Mouse (Mus musculus): ENCODE measurements at regions not wholly inside any gene's neighbourhood (a gene's known extent, or its start where the extent isn't known, plus 50 kb on each side); places are given as distances from the start of the nearest gene placed in this dataset.

GRCm38 (mm10) chr14:104824926-104825325 lies 302.5 kb upstream of the Rnf219 start:
- H3K4me1 ChIP-seq (ENCODE audit: control insufficient read depth in 2 of 2, insufficient read depth in 2 of 2, low read length in 2 of 2): no peaks in the 10 kb centered on the region
- no peaks in the 10 kb centered on the region for H3K27me3 ChIP-seq (ENCODE audit: control insufficient read depth, insufficient read depth, low read length)
- WGBS: 54% methylated on average over 1 of the region's 1 CpGs

GRCm38 (mm10) chr14:104824224-104824623 lies 301.8 kb upstream of the Rnf219 start:
- 73% methylated on average over 1 of the region's 1 CpGs for WGBS
- H3K9me3 ChIP-seq (ENCODE audit: control insufficient read depth, low read length): no peaks in the 10 kb centered on the region
- no peak for ATAC-seq (ENCODE audit: insufficient number of reproducible peaks, insufficient read depth, low FRiP score, low read depth)
- no peak overlapping the region for H3K9ac ChIP-seq (ENCODE audit: low read length)
- no peak overlapping the region for H3K4me2 ChIP-seq (ENCODE audit: low read length)
- no peak overlapping the region for H3K27ac ChIP-seq (replicated peaks in 1 of 2; ENCODE audit: control insufficient read depth in 1 of 2, insufficient read depth in 1 of 2, low read depth in 2 of 2, low read length in 2 of 2)
- H3K4me1 ChIP-seq (ENCODE audit: control insufficient read depth in 2 of 2, insufficient read depth in 2 of 2, low read length in 2 of 2): no peaks in the 10 kb centered on the region
- no peaks in the 10 kb centered on the region for H3K36me3 ChIP-seq (ENCODE audit: control insufficient read depth, insufficient read depth, low read length)
- H3K4me3 ChIP-seq (ENCODE audit: control insufficient read depth in 1 of 2, insufficient read depth in 1 of 2, low read depth in 1 of 2, low read length in 2 of 2): no peak overlapping the region
- H3K27me3 ChIP-seq (ENCODE audit: control insufficient read depth, insufficient read depth, low read length): no peaks in the 10 kb centered on the region

More at GRCm38 (mm10) chr14:104824926-104825325, 302.5 kb upstream of the Rnf219 start:
- no peak overlapping the region for H3K27ac ChIP-seq (replicated peaks in 1 of 2; ENCODE audit: control insufficient read depth in 1 of 2, insufficient read depth in 1 of 2, low read depth in 2 of 2, low read length in 2 of 2)
- no peaks in the 10 kb centered on the region for H3K9me3 ChIP-seq (ENCODE audit: control insufficient read depth, low read length)
- H3K36me3 ChIP-seq (ENCODE audit: control insufficient read depth, insufficient read depth, low read length): no peaks in the 10 kb centered on the region
- H3K4me2 ChIP-seq (ENCODE audit: low read length): no peak overlapping the region
- ATAC-seq (ENCODE audit: insufficient number of reproducible peaks, insufficient read depth, low FRiP score, low read depth): no peak
- H3K9ac ChIP-seq (ENCODE audit: low read length): no peak overlapping the region
- no peak overlapping the region for H3K4me3 ChIP-seq (ENCODE audit: control insufficient read depth in 1 of 2, insufficient read depth in 1 of 2, low read depth in 1 of 2, low read length in 2 of 2)

GRCm38 (mm10) chr14:104821903-104822573 lies 299.6 kb upstream of the Rnf219 start:
- H3K4me3 ChIP-seq (ENCODE audit: control insufficient read depth in 1 of 2, insufficient read depth in 1 of 2, low read depth in 1 of 2, low read length in 2 of 2): no peak overlapping the region
- no peak overlapping the region for H3K4me2 ChIP-seq (ENCODE audit: low read length)
- H3K27ac ChIP-seq (replicated peaks in 1 of 2; ENCODE audit: control insufficient read depth in 1 of 2, insufficient read depth in 1 of 2, low read depth in 2 of 2, low read length in 2 of 2): no peak overlapping the region
- H3K36me3 ChIP-seq (ENCODE audit: control insufficient read depth, insufficient read depth, low read length): no peaks in the 10 kb centered on the region
- no peaks in the 10 kb centered on the region for H3K9me3 ChIP-seq (ENCODE audit: control insufficient read depth, low read length)
- no peak overlapping the region for H3K9ac ChIP-seq (ENCODE audit: low read length)
- WGBS: 84% methylated on average over 11 of the region's 11 CpGs
- H3K4me1 ChIP-seq (ENCODE audit: control insufficient read depth in 2 of 2, insufficient read depth in 2 of 2, low read length in 2 of 2): no peaks in the 10 kb centered on the region
- H3K27me3 ChIP-seq (ENCODE audit: control insufficient read depth, insufficient read depth, low read length): no peaks in the 10 kb centered on the region
- ATAC-seq (ENCODE audit: insufficient number of reproducible peaks, insufficient read depth, low FRiP score, low read depth): no peak

DNA sequence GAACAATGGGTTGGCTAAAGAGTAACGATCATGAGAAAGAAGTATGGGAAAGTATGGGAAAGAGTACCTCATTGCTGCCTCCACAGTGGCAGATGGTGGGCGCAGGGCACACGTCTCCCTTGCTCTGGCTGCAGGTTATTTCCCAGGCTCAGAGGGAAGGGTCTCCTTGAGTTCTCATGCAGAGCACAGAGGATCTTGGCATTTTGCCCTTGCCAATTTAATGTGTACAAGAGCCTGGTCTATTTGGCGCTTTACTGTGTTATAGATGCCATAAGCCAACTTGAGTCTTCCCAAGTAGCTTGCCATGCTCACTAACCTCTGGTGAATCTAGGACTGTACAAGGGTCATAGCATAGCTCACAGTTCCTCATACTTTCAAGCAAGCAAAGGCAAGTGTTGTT lies 296.7 kb upstream of the Rnf219 start:
- no peak overlapping the region for H3K9ac ChIP-seq (ENCODE audit: low read length)
- no peaks in the 10 kb centered on the region for H3K4me1 ChIP-seq (ENCODE audit: control insufficient read depth in 2 of 2, insufficient read depth in 2 of 2, low read length in 2 of 2)
- no peaks in the 10 kb centered on the region for H3K36me3 ChIP-seq (ENCODE audit: control insufficient read depth, insufficient read depth, low read length)
- 81% methylated on average over 4 of the region's 4 CpGs for WGBS
- H3K27ac ChIP-seq (replicated peaks in 1 of 2; ENCODE audit: control insufficient read depth in 1 of 2, insufficient read depth in 1 of 2, low read depth in 2 of 2, low read length in 2 of 2): no peak overlapping the region
- H3K4me3 ChIP-seq (ENCODE audit: control insufficient read depth in 1 of 2, insufficient read depth in 1 of 2, low read depth in 1 of 2, low read length in 2 of 2): no peak overlapping the region
- no peaks in the 10 kb centered on the region for H3K27me3 ChIP-seq (ENCODE audit: control insufficient read depth, insufficient read depth, low read length)
- H3K9me3 ChIP-seq (ENCODE audit: control insufficient read depth, low read length): no peaks in the 10 kb centered on the region
- H3K4me2 ChIP-seq (ENCODE audit: low read length): no peak overlapping the region
- no peak for ATAC-seq (ENCODE audit: insufficient number of reproducible peaks, insufficient read depth, low FRiP score, low read depth)

- Histone ChIP-seq H3K4me1 (ENCODE audit: control insufficient read depth in 2 of 2, insufficient read depth in 2 of 2, low read length in 2 of 2) (no peaks in the 10 kb centered on the region), H3K27me3 (ENCODE audit: control insufficient read depth, insufficient read depth, low read length) (no peaks in the 10 kb centered on the region), H3K4me2 (ENCODE audit: low read length) (no peak overlapping the region), H3K4me3 (ENCODE audit: control insufficient read depth in 1 of 2, insufficient read depth in 1 of 2, low read depth in 1 of 2, low read length in 2 of 2) (no peak overlapping the region), H3K9me3 (ENCODE audit: control insufficient read depth, low read length) (no peaks in the 10 kb centered on the region), H3K36me3 (ENCODE audit: control insufficient read depth, insufficient read depth, low read length) (no peaks in the 10 kb centered on the region), H3K27ac (replicated peaks in 1 of 2; ENCODE audit: control insufficient read depth in 1 of 2, insufficient read depth in 1 of 2, low read depth in 2 of 2, low read length in 2 of 2) (no peak overlapping the region), H3K9ac (ENCODE audit: low read length) (no peak overlapping the region)
- 31% methylated on average over 10 of the region's 10 CpGs for WGBS
- ATAC-seq (ENCODE audit: insufficient number of reproducible peaks, insufficient read depth, low FRiP score, low read depth): no peak
These were observed 291.6 kb upstream of the Rnf219 start for GRCm38 (mm10) chr14:104813977-104814584.

GRCm38 (mm10) chr14:104812006-104812405 lies 289.6 kb upstream of the Rnf219 start:
- H3K9me3 ChIP-seq (ENCODE audit: control insufficient read depth, low read length): no peaks in the 10 kb centered on the region
- H3K4me1 ChIP-seq (ENCODE audit: control insufficient read depth in 2 of 2, insufficient read depth in 2 of 2, low read length in 2 of 2): no peaks in the 10 kb centered on the region
- H3K36me3 ChIP-seq (ENCODE audit: control insufficient read depth, insufficient read depth, low read length): no peaks in the 10 kb centered on the region
- no peak for ATAC-seq (ENCODE audit: insufficient number of reproducible peaks, insufficient read depth, low FRiP score, low read depth)
- no peaks in the 10 kb centered on the region for H3K27me3 ChIP-seq (ENCODE audit: control insufficient read depth, insufficient read depth, low read length)
- 75% methylated on average over 4 of the region's 4 CpGs for WGBS
- H3K9ac ChIP-seq (ENCODE audit: low read length): no peak overlapping the region
- no peak overlapping the region for H3K4me3 ChIP-seq (ENCODE audit: control insufficient read depth in 1 of 2, insufficient read depth in 1 of 2, low read depth in 1 of 2, low read length in 2 of 2)
- no peak overlapping the region for H3K27ac ChIP-seq (replicated peaks in 1 of 2; ENCODE audit: control insufficient read depth in 1 of 2, insufficient read depth in 1 of 2, low read depth in 2 of 2, low read length in 2 of 2)
- no peak overlapping the region for H3K4me2 ChIP-seq (ENCODE audit: low read length)

GRCm38 (mm10) chr14:104805332-104805731 lies 282.9 kb upstream of the Rnf219 start:
- no peak overlapping the region for H3K4me2 ChIP-seq (ENCODE audit: low read length)
- no peak for ATAC-seq (ENCODE audit: insufficient number of reproducible peaks, insufficient read depth, low FRiP score, low read depth)
- WGBS: 76% methylated on average over 10 of the region's 10 CpGs

More at GRCm38 (mm10) chr14:104805332-104805731, 282.9 kb upstream of the Rnf219 start:
- H3K4me1 ChIP-seq (ENCODE audit: control insufficient read depth in 2 of 2, insufficient read depth in 2 of 2, low read length in 2 of 2): no peaks in the 10 kb centered on the region
- no peak overlapping the region for H3K9ac ChIP-seq (ENCODE audit: low read length)
- H3K9me3 ChIP-seq (ENCODE audit: control insufficient read depth, low read length): no peaks in the 10 kb centered on the region
- H3K27me3 ChIP-seq (ENCODE audit: control insufficient read depth, insufficient read depth, low read length): no peaks in the 10 kb centered on the region
- no peaks in the 10 kb centered on the region for H3K36me3 ChIP-seq (ENCODE audit: control insufficient read depth, insufficient read depth, low read length)
- H3K27ac ChIP-seq (replicated peaks in 1 of 2; ENCODE audit: control insufficient read depth in 1 of 2, insufficient read depth in 1 of 2, low read depth in 2 of 2, low read length in 2 of 2): no peak overlapping the region
- no peak overlapping the region for H3K4me3 ChIP-seq (ENCODE audit: control insufficient read depth in 1 of 2, insufficient read depth in 1 of 2, low read depth in 1 of 2, low read length in 2 of 2)

All from heart, embryonic 14.5 days (tissue).